Mouse (Mus musculus) spleen, adult 10 weeks (tissue): Measurements from ENCODE around the gene Atat1. TPM values are rescaled to one million over a fixed set of nuclear protein-coding genes. Genes with fewer than 3 reads are reported as not detected.

ENCODE experiments used
- polyA plus RNA-seq: library from polyadenylated mRNA; stranded (reverse); fragments of 350-450 nt; fragmentation: Illumina TruSeq; extraction: RNeasy Lipid Tissue Mini Kit (QIAGEN cat#74804); gene quantifications from one replicate; pipeline ENCODE4 v1.2.3, GENCODE M21; 2015; ENCODE audit warnings: low replicate concordance; ENCODE audit not compliant: insufficient read depth

Gene Atat1
- 15.8 TPM for polyA plus RNA-seq

DNA sequence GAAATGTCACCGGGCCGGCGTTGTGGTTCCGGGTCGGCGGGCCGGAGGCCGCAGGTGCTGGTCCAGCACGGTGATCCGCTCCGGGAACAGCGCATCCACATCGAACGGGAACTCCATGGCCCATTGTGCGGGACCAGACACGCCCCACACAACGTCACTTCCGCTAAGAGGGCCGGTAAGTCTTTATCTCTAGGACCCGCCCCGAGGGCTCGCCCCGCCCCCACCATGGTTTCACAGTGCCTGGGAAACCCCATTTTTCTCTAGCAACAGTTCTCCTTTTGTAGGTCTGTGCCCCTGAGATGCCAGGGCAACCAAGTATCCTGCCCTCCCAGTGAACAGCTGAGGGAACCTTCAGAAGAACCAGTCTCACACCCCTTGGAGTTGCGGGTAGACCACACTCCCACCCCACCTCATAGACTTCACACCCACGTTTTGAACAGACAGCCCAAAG is at the start of gene Atat1:
Gene Atat1 (minus strand): TSS at position 157 of the 451 bp plus-strand sequence.

DNA sequence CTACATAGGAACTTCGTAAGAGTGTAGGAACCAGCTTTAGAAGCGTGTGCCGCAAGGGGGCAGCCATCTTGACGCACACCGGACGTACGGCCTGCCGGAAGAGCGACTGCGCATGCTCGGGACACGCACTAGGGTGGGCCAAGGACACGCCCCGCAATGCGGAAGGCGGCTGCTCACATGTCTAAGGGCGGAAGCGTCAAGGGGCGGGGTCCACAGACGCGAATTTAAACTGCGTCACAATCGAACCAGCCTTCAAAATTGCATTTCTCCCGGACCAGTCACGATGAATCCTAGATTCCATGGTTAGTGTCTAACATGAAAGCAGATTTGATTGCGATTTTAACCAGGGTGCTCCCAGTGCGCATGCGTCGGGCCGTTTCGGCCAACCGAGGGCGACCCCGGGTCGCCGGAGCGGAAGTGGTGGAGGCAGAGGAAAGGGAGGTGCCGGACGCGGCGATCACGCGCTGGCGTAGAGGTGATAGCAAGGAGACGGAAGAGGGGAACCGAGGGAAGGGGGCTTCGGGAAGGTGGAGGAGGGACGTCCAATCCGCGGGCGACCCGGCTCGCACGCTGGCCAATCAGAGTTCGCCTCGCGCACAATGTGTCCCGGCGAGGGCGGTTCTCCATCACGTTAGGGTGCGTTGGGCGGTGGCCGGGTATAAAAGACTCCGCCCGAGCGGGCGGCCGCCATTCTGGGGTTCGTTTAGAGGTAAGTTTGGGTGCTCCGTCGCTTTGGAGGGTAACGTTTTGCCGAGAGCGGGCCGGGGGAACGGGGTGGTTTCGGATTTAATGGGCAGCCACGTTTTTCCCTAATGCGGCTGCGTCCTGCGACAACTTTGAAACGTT is 6.6 kb upstream of the Atat1 start, which contains the start of the genes Mrps18b and Ppp1r10:
Gene Mrps18b (minus strand): TSS at position 93 of the 846 bp plus-strand sequence.
Gene Ppp1r10 (plus strand): TSS at position 138 of the 846 bp plus-strand sequence.

DNA sequence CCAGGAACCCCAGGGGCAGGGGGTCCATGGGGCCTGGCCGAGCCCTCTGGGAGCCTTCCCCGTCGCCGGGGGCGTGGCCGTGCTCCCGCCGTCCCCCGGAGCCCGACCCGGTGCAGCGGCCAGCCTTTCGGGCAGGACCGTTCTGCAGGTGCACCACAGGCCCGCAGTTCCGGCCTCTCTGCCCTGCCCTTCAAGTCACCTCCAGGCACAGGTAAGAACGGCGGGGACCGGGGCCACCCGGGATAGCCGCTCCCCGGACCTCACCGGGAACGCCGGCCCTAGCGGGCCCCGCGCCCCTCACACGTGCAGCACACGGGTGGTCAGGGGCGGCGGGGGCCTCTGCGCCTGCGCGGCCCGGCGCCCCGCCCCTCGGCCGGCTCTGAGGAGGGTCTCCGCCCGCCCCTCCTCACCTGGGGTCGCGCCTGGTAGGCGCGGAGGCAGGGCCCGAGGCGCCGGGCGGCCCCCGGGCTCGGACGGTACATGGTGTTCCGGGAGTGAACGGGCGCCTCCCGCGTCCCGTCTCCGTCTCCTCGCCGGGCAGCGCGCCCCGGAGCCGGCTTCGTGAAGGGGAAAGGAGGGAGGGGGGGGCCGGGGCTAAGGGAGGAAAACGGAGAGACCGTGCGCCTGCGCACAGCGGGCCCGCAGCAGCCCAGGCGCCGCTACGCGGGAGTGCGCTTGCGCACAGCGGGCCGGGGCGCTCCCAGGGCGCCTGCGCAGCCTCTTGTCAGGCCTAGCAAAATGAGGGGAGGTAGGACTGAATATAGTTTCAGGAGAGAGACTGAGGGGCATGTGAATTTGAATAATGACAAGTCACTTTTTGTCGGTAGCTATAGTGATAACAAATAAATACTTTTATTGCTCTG is 12.9 kb downstream of the Atat1 start, which contains the start of gene 2310061I04Rik:
Gene 2310061I04Rik (minus strand): TSS at position 651 of the 863 bp plus-strand sequence.

DNA sequence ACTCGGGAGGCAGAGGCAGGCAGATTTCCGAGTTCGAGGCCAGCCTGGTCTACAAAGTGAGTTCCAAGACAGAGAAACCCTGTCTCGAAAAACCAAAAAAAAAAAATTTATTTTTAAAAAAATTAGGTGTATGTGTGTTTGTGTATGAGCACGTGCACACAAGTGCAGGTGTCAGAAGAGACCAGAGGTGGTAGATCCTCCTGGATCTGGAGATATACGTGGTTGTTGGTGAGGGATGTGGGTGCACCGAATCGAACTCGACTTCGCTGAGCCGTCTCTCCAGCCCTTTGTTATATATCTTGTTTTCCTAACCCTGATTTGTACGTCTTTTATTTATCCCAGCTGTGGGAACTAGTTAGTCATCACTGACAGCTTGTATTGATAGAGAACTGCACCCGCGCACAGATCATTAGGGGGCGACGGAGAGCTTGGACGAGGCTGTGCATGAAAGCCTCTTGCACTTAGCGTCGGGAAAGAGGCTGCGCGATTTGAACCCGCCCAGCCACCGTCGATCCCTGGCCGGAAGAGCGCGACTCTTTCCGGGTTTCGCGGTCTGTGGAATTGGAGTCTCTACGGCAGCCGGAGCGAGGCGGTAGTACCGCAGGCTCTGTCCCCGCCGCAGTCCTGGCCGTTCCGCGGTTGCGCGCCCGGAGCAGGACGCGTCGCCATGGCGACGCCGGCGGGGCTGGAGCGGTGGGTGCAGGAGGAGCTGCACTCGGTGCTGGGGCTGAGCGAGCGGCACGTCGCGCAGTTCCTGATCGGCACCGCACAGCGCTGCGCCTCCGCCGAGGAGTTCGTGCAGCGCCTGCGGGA is 30.4 kb downstream of the Atat1 start, which contains the start of gene Dhx16:
Gene Dhx16 (plus strand): TSS at position 575 of the 813 bp plus-strand sequence.

DNA sequence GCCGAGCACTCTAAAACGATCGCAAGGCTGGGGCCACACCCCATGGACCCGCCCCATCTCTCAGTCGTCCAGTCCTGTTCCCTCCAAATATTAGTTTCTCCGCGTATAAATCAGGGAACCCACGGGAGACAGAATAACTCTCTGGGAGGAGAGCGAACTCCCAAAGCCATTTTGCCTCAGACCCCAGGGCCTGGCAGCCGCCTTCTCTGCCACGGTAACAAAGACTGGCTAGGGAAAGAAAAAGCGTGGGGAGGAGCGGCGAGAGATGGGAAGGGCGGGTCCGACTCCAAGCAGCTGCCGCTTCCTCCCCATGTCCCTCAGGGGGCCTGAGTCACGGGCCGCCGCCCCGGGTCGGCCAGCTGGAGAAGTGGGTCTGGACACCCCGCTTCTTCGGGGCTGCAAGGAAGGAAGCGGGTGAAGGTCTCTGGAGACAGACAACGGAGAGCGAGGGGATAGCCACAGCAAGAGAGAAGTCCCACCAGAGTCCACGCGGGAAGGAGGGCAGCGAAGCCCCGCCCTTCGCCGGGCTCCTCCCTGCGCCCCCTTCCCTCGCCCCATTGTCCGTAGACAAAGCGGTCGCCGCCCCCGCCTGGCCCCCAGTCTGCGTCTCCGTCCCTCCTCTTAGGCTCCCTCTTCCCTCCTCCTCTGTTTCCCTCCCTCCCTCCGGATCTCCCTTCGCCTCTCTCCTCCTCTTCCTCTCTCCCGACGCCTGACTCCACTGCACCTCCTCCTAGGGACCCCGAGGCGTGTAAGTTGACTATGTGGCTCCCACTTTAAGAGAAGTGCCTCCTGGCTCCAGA is 44.2 kb downstream of the Atat1 start, which contains the start of gene Ppp1r18:
Gene Ppp1r18 (plus strand): TSS at position 113 of the 800 bp plus-strand sequence.

DNA sequence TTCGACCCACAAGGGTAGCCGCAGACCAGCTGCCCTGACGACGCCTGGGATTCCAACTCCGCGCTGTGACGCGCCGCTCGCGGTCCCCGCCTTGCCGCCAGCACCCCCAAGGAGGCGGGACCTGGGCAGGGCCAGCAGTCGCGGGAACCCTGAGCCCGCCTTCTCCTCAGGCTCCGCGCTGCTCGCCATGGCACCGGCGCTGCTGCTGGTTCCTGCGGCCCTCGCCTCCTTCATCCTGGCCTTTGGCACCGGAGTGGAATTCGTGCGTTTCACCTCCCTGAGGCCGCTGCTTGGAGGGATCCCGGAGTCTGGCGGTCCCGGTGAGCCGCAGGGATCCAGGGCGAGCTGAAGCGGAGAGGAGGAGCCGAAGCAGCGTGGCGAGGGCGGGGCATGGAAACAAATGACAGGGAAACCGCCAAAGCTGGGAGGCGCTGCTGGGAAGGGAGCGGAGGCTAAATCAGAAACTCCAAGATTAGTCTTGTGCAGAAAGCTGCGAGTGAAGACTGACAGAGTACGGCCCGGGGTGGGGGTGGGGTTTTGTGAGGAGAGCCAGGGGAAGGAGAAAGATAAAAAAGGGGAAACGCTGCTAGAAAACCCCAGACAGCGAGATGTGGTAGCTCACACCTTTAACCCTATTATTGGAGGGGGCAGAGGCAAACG is 48.5 kb downstream of the Atat1 start, which contains the start of gene Nrm:
Gene Nrm (plus strand): TSS at position 121 of the 660 bp plus-strand sequence.

Other genes with a start within 250 kb of the Atat1 start
- 10.5 TPM for gene Vars2, start 242.5 kb downstream of the Atat1 start, polyA plus RNA-seq
- gene Gtf2h4, start 236.3 kb downstream of the Atat1 start, polyA plus RNA-seq = 8.0 TPM
- gene Ddr1, start 205.5 kb downstream of the Atat1 start, polyA plus RNA-seq = 5.6 TPM
- 3.4 TPM for gene Ier3, start 88.4 kb downstream of the Atat1 start, polyA plus RNA-seq
- gene Flot1, start 86.8 kb downstream of the Atat1 start, polyA plus RNA-seq = 27.5 TPM
- gene Tubb5, start 71.8 kb downstream of the Atat1 start, polyA plus RNA-seq = 222 TPM
- gene Mdc1, start 68.6 kb downstream of the Atat1 start, polyA plus RNA-seq = 59.7 TPM
- 43.1 TPM for gene Nrm, start 48.8 kb downstream of the Atat1 start, polyA plus RNA-seq
- 139 TPM for gene Ppp1r18, start 44.5 kb downstream of the Atat1 start, polyA plus RNA-seq
- 124 TPM for gene Dhx16, start 30.3 kb downstream of the Atat1 start, polyA plus RNA-seq
- 29.9 TPM for gene 2310061I04Rik, start 12.6 kb downstream of the Atat1 start, polyA plus RNA-seq
- gene Mrps18b, start 6.3 kb upstream of the Atat1 start, polyA plus RNA-seq = 63.0 TPM
- 32.2 TPM for gene Ppp1r10, start 6.4 kb upstream of the Atat1 start, polyA plus RNA-seq
- 133 TPM for gene Abcf1, start 59.7 kb upstream of the Atat1 start, polyA plus RNA-seq
- gene Gnl1, start 69.8 kb upstream of the Atat1 start, polyA plus RNA-seq = 19.0 TPM
- gene Prr3, start 70.2 kb upstream of the Atat1 start, polyA plus RNA-seq = 29.2 TPM
- gene H2-T24, start 110.5 kb upstream of the Atat1 start, polyA plus RNA-seq = 80.5 TPM
- 186 TPM for gene H2-T23, start 122.8 kb upstream of the Atat1 start, polyA plus RNA-seq
- gene H2-T22, start 132.7 kb upstream of the Atat1 start, polyA plus RNA-seq = 124 TPM
- gene Gm6034, start 132.9 kb upstream of the Atat1 start, polyA plus RNA-seq = 0.25 TPM
- not detected for gene Gm11127, start 148.3 kb upstream of the Atat1 start, polyA plus RNA-seq
- 1.1 TPM for gene Gm19684, start 211.6 kb upstream of the Atat1 start, polyA plus RNA-seq
- not detected for gene Gm7030, start 219.3 kb upstream of the Atat1 start, polyA plus RNA-seq